Mouse (Mus musculus) megakaryocyte, embryonic 14.5 days (primary cell): ENCODE measurements around the gene Cald1.

Source experiments
- FLI1 ChIP-seq: IDR thresholded peaks from 2 replicates; pipeline ENCODE4 v1.6.1; 2012; ENCODE audit warnings: low read length, inconsistent platforms, mixed read lengths
- GATA1 ChIP-seq: IDR thresholded peaks from 3 replicates; pipeline ENCODE4 v1.6.1; 2012; ENCODE audit warnings: mixed read lengths, low read length, inconsistent platforms, borderline replicate concordance

GRCm38 (mm10) chr6:34593353-34593752, 4.9 kb upstream of the Cald1 start:
- no peak for TF ChIP-seq GATA1
- TF ChIP-seq FLI1 = no peak
